Mouse (Mus musculus) heart, postnatal 25 days (tissue): ENCODE results near the gene Tnfaip8l1. TPM values are rescaled to one million over a fixed set of nuclear protein-coding genes. Genes with fewer than 3 reads are reported as not detected.
A peak's percentile ranks its signal among the peaks of the same experiment; 100 is the strongest.

Experiments used
- DNase-seq: peaks from one replicate; pipeline ENCODE4 v3.0.0; 2022; ENCODE audit warnings: low spot score
- intact Hi-C: fragments of 180-260 bp; cut with DNase I; formaldehyde crosslinking; loops from one replicate; pipeline ENCODE4 v1.15.1; 2025
- microRNA-seq: library from miRNA; unstranded; fragments of <30 nt; microRNA quantifications from one replicate; pipeline ENCODE4 v1.2.0, GENCODE M21; 2022
- total RNA-seq, 2 experiments: library from RNA; stranded (reverse); gene quantifications; 2 replicates each; pipeline ENCODE4 v1.2.3; 2021

Tnfaip8l1 gene
- total RNA-seq, 2 experiments from 2014 or later, result 2.2 to 2.5 TPM

GRCm38 (mm10) chr17:56208821-56209220, 46.5 kb downstream of the Tnfaip8l1 start:
- intact Hi-C loops, result no loop called here
- DNase-seq, result no peak

DNA sequence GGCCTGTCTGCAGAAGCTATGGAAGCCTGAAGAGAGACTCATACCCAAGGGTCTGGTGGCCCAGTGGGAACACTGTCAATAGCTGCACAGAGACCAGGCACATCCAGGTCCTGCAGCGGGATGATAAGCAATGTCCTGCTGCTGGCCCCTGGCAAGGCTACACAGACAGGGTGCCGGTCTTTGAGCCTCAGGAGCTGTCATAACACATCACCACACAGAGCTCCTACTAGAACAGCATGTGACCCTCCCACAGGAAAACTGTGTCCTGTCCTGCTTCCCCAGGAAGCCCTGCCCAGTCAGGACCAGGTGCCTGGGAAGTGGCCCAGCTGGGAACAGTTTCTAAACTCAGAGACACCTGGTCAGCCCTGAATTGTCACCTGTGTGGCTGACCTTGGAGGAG, 48.8 kb downstream of the Tnfaip8l1 start:
- no peak for DNase-seq
- intact Hi-C loops, result no loop called here

DNA sequence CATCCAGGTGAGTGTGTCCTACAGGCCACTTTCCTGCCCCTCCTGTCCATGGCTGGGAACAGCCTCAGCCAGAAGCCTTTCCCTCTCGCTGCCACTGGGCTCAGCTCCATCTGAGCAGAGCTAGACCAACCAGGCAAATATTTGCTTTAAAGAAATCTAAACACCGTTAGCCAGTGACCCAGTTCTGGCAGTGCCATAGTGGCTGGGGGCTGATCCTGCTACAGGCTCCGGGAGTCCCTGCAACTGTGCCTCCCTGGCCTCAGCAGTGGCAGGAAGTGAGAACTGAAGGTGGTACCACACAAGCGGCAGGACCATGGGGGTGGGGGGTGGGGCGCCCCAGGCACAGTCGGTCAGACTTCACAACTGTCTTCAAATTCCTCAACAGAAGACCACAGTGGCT, 50.4 kb downstream of the Tnfaip8l1 start:
- intact Hi-C loops, result no loop called here
- no peak for DNase-seq

GRCm38 (mm10) chr17:56214229-56214628, 52.0 kb downstream of the Tnfaip8l1 start:
- intact Hi-C loops, result no loop called here
- DNase-seq, result no peak

GRCm38 (mm10) chr17:56217670-56218069, 55.4 kb downstream of the Tnfaip8l1 start:
- no peak for DNase-seq
- intact Hi-C loops, result no loop called here

DNA sequence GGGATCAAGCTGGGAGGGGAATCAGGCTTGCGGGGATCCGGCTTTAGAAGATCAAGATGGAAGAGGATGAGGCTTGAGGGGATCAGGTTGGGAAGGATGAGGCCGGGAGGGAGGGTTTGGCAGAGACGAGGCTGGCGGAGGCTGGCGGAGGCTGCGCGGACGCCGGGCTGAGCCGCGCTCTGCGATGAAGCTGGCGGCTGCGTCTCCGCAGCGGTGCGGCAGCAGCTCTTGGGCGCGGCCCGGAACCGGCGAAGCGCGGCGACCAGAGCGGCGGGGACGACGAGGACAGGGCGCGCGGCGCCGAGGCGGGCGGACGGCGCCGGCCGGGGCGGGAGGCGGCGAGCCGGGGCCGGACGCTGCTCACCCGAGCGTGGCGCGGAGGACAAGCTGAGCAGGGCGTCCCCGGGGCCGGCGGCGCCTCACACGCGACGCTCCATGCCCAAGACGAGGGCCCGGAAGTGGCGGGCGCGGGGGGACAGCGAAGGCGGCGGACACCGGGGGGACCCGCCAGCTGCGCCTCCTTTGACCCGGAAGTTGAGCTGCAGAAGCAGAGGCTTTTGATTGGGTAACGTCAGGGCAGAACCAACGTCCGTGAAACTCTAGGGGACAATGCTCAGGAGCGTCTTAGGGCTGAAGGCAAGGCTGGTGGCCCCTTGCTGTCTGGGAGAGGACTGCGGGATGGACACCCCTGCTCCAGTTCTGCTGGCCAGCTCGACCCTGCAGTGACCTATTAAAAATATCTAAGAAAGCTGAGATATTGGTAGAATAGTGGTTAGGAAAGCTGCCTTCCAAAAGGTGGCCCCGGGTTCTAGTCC, 56.3 kb downstream of the Tnfaip8l1 start, which contains the start of gene Dpp9:
Gene Dpp9 (minus strand): TSS at position 529 of the 815 bp plus-strand sequence.
- peak; percentile 89 for DNase-seq
- intact Hi-C loops, result no loop called here

GRCm38 (mm10) chr17:56219251-56219650, 57.0 kb downstream of the Tnfaip8l1 start:
- intact Hi-C loops, result no loop called here
- DNase-seq, result no peak

DNA sequence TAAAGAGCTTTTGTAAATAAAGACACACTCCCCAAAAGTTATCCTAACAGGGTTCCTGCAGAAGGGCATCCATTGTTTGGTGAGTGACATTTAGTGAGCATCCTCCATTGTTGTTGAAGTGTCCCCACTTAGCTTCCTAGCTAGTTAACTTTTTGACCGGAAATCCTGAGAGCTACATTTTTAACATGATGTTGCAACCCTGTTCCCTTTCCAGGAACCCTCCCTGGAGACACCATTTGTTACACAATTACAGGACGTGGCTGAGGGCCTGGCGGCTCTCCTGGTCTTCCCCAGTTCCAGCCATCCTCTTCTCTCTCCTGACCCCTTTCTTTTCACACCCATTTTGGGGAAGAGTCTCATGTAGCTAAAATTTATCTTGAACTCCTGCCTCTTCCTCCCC, 57.5 kb downstream of the Tnfaip8l1 start:
- DNase-seq, result peak; percentile 71
- intact Hi-C loops, result no loop called here

Small RNA genes within 50 kb of the gene (microRNA-seq; reads per million reads assigned to microRNA genes)
- not detected for gene Gm44397

Other genes starting within 250 kb of the Tnfaip8l1 start
- 1 to 10 TPM; 3.1 to 3.6 TPM for gene Zfp119b, start 213.0 kb upstream of the Tnfaip8l1 start, total RNA-seq
- gene Ebi3, start 209.8 kb upstream of the Tnfaip8l1 start, total RNA-seq, result under 1 TPM; 0.75 to 0.81 TPM
- 1 to 10 TPM; 9.6 to 9.7 TPM for gene Yju2, start 203.4 kb upstream of the Tnfaip8l1 start, total RNA-seq
- under 1 TPM; 0.49 to 0.92 TPM for gene Shd, start 192.0 kb upstream of the Tnfaip8l1 start, total RNA-seq
- gene Fsd1, start 176.0 kb upstream of the Tnfaip8l1 start, total RNA-seq, result under 1 TPM in 1 of 2 experiments, not detected in 1; 0.47 TPM
- 10 to 100 TPM; 14.1 to 14.6 TPM for gene Stap2, start 156.9 kb upstream of the Tnfaip8l1 start, total RNA-seq
- 10 to 100 TPM; 50.0 to 59.4 TPM for gene Mpnd, start 156.8 kb upstream of the Tnfaip8l1 start, total RNA-seq
- 10 to 100 TPM; 17.6 to 19.8 TPM for gene Sh3gl1, start 125.8 kb upstream of the Tnfaip8l1 start, total RNA-seq
- gene Chaf1a, start 122.0 kb upstream of the Tnfaip8l1 start, total RNA-seq, result 1 to 10 TPM in 1 of 2 experiments, under 1 TPM in 1; 0.95 to 1.2 TPM
- gene Ubxn6, start 87.4 kb upstream of the Tnfaip8l1 start, total RNA-seq, result 10 to 100 TPM; 49.7 to 51.5 TPM
- 10 to 100 TPM; 33.6 to 36.4 TPM for gene Hdgfl2, start 82.8 kb upstream of the Tnfaip8l1 start, total RNA-seq
- 100 to 1,000 TPM; 135 to 136 TPM for gene Plin4, start 52.7 kb upstream of the Tnfaip8l1 start, total RNA-seq
- 100 to 1,000 TPM; 143 to 166 TPM for gene Plin5, start 44.9 kb upstream of the Tnfaip8l1 start, total RNA-seq
- 10 to 100 TPM; 53.8 to 55.0 TPM for gene Lrg1, start 40.5 kb upstream of the Tnfaip8l1 start, total RNA-seq
- 1 to 10 TPM; 7.3 to 8.8 TPM for gene Sema6b, start 22.1 kb upstream of the Tnfaip8l1 start, total RNA-seq
- 10 to 100 TPM; 30.2 to 33.0 TPM for gene Mydgf, start 21.4 kb downstream of the Tnfaip8l1 start, total RNA-seq
- 10 to 100 TPM; 37.1 to 39.1 TPM for gene Dpp9, start 56.4 kb downstream of the Tnfaip8l1 start, total RNA-seq
- gene Fem1a, start 94.3 kb downstream of the Tnfaip8l1 start, total RNA-seq, result 100 to 1,000 TPM; 102 to 105 TPM
- 1 to 10 TPM; 7.6 to 9.8 TPM for gene Ticam1, start 114.3 kb downstream of the Tnfaip8l1 start, total RNA-seq
- gene Plin3, start 130.4 kb downstream of the Tnfaip8l1 start, total RNA-seq, result 100 to 1,000 TPM; 154 to 171 TPM
- not detected for gene Arrdc5, start 137.8 kb downstream of the Tnfaip8l1 start, total RNA-seq
- gene Uhrf1, start 140.8 kb downstream of the Tnfaip8l1 start, total RNA-seq, result 1 to 10 TPM; 3.7 to 4.3 TPM
- 10 to 100 TPM; 37.9 to 38.1 TPM for gene Kdm4b, start 163.6 kb downstream of the Tnfaip8l1 start, total RNA-seq